Mouse (Mus musculus) C2C12 (cell line): ENCODE results near the gene Arhgap15.

ENCODE experiments used
- CEBPB ChIP-seq: IDR thresholded peaks from one replicate; pipeline ENCODE4 v1.6.1; 2011; ENCODE audit warnings: low read depth, mild to moderate bottlenecking, control low read depth, moderate library complexity
- CTCF ChIP-seq: IDR thresholded peaks from one replicate; pipeline ENCODE4 v1.5.1; 2011; ENCODE audit not compliant: control insufficient read depth, insufficient read depth, insufficient read length
- FOSL1 ChIP-seq: IDR thresholded peaks from one replicate; pipeline ENCODE4 v1.8.0; 2011; ENCODE audit warnings: mild to moderate bottlenecking, low read length; ENCODE audit not compliant: poor library complexity, insufficient read depth, severe bottlenecking
- MAX ChIP-seq: IDR thresholded peaks from one replicate; pipeline ENCODE4 v1.6.1; 2011; ENCODE audit warnings: mild to moderate bottlenecking, control low read depth
- MYOD1 ChIP-seq: IDR thresholded peaks from one replicate; pipeline ENCODE4 v1.6.1; 2011; ENCODE audit warnings: low read depth; ENCODE audit not compliant: control insufficient read depth, insufficient read length
- USF1 ChIP-seq: IDR thresholded peaks from one replicate; pipeline ENCODE4 v1.6.1; 2011; ENCODE audit warnings: low read depth, mild to moderate bottlenecking, control low read depth, moderate library complexity

DNA sequence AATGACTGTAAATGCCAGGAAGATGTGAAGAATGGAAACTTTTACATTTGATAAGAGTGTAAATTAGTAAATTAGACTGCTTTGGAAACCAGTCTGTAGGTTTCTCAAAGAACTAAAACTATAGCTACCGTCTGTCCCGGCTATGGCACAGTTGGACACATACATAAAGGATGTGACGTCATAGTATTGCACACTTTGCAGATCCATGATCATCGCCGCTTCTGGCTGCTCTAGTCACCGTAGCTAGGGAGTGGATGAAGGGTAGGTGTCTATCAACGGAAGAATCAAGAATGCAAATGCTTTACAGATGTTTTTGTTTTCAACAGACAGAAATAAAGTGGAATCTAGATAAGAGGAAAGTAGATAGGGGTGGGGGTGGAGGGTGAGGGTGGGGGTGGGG lies 11.1 kb upstream of the Arhgap15 start:
- TF ChIP-seq USF1 (no peak), CTCF (no peak), CEBPB (no peak), FOSL1 (no peak), MYOD1 (no peak), MAX (no peak)
